Mouse (Mus musculus): Measurements from ENCODE around the gene Mup22.
"Not testable (repeated sequence)": the region's sequence is repeated elsewhere in the genome, so short reads cannot be mapped to it uniquely, and the experiment has no call there.

The Mup22 gene

GRCm38 (mm10) chr4:60821363-60821762 lies at the start of gene Mup22:
Gene Mup22 (minus strand): TSS chr4:60821463.
- not testable (repeated sequence) for DNase-seq (ENCODE audit: low spot score)

DNA sequence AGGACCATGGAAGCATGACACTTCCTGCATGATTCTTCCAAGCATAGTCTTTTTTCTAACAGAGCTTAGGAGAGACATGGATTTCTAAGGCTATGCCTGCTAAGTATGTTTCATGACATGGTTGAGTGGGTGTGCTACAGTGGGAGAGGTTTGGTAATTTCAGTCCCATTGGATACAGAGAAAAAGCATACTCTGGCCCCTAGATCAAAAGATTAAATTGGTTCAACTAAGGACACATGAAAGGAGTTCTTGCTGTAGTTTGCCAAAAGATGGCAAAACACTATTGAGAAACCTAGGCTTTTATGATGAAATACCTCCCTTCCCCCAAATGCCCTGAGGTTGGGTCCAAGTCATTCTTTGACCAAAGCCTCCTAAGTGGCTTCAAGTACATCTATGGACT lies 19.6 kb upstream of the Mup22 start:
- not testable (repeated sequence) for DNase-seq (ENCODE audit: low spot score)
